Mouse (Mus musculus) cerebellum, adult 2 months (tissue): ENCODE results near the gene Hoxa4. TPM values are rescaled to one million over a fixed set of nuclear protein-coding genes. Genes with fewer than 3 reads are reported as not detected.

Experiments
- DNase-seq, 2 experiments: peaks; one replicate each; pipeline ENCODE4 v3.0.0; 2021
- H3K27ac ChIP-seq: fragments of 200-500 bp; 2 replicates; pipeline ENCODE4 v1.5.1; 2012; ENCODE audit warnings: low read length, control low read depth, inconsistent platforms; ENCODE audit not compliant: insufficient read depth
- H3K27me3 ChIP-seq: fragments of 200-500 bp; 2 replicates; pipeline ENCODE4 v1.6.1; 2012; ENCODE audit warnings: inconsistent platforms, mild to moderate bottlenecking, low read length, moderate library complexity; ENCODE audit not compliant: control insufficient read depth, insufficient read depth
- H3K4me1 ChIP-seq: fragments of 200-500 bp; 2 replicates; pipeline ENCODE4 v1.6.1; 2011; ENCODE audit warnings: low read length; ENCODE audit not compliant: control insufficient read depth, insufficient read depth
- H3K4me3 ChIP-seq: fragments of 200-500 bp; replicated peaks from 2 replicates; pipeline ENCODE3; 2011; ENCODE audit warnings: mild to moderate bottlenecking, low read depth, low read length, control low read depth; ENCODE audit not compliant: insufficient read depth
- CTCF ChIP-seq: fragments of 200-500 bp; IDR thresholded peaks from 2 replicates; pipeline ENCODE4 v1.5.1; 2011; ENCODE audit warnings: low read depth, mild to moderate bottlenecking, control low read depth, low read length, moderate library complexity, borderline replicate concordance; ENCODE audit not compliant: insufficient read depth
- POLR2A ChIP-seq: fragments of 200-500 bp; IDR thresholded peaks from 2 replicates; pipeline ENCODE4 v1.6.1; 2011; ENCODE audit warnings: low read length, control low read depth, borderline replicate concordance; ENCODE audit not compliant: insufficient read depth
- WGBS: fragments of 180-500 bp; shearing (Covaris S2); methylation state at CpG from one replicate; pipeline ENCODE4 v1.1.7; 2018; 5-methylcytosine and 5-hydroxymethylcytosine counted together
- polyA plus RNA-seq: library from polyadenylated mRNA; depleted of rRNA; stranded (reverse); fragments of >200 nt; gene quantifications from 2 replicates; pipeline ENCODE4 v1.2.3, GENCODE M21; 2012

The Hoxa4 gene
- polyA plus RNA-seq, 1 experiment: 5.1 TPM

DNA sequence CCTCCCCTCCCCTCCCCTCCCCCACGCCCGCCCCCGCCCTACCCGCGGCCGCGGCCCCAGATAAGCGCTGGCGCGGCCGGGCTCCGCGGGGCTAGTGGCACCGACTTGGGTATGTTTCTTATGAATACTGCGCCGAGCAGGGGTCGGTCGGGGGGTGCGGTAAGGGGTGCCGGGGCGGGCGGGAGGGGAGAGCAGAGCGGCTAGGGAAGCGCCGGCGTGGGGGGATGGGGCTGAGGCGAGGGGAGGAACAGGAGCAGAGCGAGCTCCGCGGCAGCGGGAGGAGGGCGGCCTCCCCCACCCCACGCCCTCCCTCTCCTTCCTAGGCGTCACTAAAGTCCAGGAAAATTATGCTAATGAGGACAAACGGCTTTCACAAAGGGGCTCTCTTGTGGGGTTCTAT, 15.7 kb downstream of the Hoxa4 start:
- no peak for DNase-seq
- Histone ChIP-seq H3K27ac (no peak overlapping the region), H3K27me3 (peaks cover 11% of the 10 kb centered on the region; the same call in 1 of the 2 replicates), H3K4me3 (no peak overlapping the region), H3K4me1 (no peaks in the 10 kb centered on the region)
- TF ChIP-seq POLR2A: no peak
- no peak for TF ChIP-seq CTCF
- WGBS: under 1% methylated on average over 16 of the region's 35 CpGs

DNA sequence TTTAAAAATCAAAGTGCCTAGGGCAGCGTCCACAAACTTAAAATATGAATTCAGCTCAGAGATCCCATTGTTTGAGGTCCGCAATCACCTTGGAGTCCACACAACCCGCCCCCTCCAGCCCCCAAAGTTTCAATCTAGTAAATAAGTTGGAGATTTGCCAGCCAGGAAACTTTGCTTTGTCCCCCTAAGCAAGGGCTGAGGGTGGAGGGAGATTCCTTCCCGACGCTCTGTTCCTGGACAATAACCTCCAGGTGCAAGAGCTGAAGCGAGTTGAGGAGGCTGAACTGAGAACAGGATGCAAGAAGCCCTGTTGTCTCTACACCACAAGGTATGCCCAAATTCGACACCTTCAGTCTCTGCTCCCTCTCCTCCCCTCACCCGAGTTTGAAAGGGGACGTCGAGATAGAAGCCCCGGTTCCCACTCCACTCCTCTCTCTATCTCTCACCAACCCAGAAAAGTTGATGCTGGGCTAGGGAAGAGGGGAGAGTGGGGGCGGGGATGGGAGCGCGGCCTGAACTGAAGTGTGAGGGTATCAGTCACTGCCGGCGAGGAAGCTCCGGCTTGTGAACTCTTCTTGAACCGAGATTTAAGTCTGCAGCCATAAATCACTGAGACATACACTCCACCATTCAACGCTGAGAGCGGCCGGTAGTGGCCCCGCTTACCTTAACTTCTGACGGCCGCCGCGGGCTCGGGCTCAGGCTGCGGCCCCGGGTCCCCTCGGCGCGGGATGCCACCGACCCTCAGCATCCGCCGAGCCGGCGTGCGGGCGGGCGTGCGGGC, 16.4 kb downstream of the Hoxa4 start:
- no peak for TF ChIP-seq CTCF
- TF ChIP-seq POLR2A: no peak
- Histone ChIP-seq H3K27ac (no peak overlapping the region), H3K27me3 (peaks cover 10% of the 10 kb centered on the region; the same call in 1 of the 2 replicates), H3K4me3 (no peak overlapping the region), H3K4me1 (no peaks in the 10 kb centered on the region)
- WGBS: under 1% methylated on average over 41 of the region's 41 CpGs
- DNase-seq: no peak

DNA sequence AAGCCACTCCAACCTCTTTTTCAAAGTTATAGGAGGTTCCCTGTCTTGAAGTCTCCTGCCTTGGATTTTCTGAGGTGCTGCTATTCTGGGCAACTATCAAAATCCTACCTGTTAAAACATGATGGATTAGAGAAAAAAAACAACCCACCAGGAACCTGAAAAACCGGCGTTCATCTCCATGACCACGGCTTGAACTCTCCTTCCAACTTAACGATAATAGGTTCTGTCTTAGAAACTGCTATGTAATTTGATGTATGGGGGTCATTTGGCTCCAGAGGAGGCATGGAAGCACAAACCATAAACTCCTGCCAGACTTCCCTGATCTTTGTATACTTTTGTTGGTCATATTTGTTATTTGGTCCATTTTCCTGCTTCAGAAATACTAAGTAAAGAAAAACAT, 17.9 kb downstream of the Hoxa4 start:
- H3K27me3 ChIP-seq: peaks cover 11% of the 10 kb centered on the region; the same call in 1 of the 2 replicates
- TF ChIP-seq CTCF (no peak), POLR2A (no peak)

DNA sequence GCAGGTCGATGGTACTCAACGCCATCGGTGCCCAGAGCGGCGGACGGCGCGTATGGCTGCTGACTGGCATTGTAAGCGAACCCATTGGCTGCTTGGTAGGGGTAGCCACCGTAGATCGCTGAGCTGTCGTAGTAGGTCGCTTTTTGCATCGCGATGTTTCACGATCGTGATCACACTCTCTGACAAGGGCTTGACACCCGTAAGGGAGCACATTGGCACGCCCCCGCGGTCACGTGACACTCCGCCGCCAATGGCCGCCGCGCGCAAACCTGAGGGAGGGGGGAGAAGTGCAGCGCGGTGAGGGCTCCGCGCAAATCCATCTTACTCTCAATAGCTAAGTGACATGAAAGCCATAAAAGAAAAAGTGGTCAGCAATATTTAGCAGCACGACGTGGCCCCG, 19.1 kb downstream of the Hoxa4 start:
- no peak overlapping the region for H3K4me3 ChIP-seq
- H3K27me3 ChIP-seq: peaks cover 12% of the 10 kb centered on the region; the same call in 1 of the 2 replicates
- TF ChIP-seq POLR2A (no peak), CTCF (no peak)

More for the DNA sequence above, 17.9 kb downstream of the Hoxa4 start:
- H3K4me3 ChIP-seq: no peak overlapping the region
- H3K4me1 ChIP-seq: no peaks in the 10 kb centered on the region
- no peak overlapping the region for H3K27ac ChIP-seq
- 8% methylated on average over 4 of the region's 4 CpGs for WGBS
- DNase-seq: no peak

DNA sequence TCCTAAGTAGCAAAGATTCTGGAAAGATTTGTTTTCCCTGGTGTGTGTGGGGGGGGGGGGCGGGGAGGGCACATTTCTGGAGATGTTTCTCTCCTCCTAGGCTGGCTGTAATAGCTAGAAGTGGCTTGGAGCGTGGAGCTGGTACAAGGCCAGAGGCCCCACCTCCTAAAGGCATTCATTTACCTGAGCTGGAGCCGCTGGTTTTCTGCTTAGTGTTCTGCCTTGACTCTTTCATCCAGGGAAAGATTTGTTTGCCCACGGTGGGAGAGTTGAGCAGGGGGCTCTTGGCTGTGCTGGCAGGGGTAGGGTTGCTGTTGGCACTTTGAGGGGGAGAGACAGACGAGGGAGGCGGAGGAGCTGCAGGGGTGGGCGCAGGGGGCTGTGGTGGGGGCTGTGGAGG, 19.6 kb downstream of the Hoxa4 start:
- WGBS: 11% methylated on average over 7 of the region's 7 CpGs
- Histone ChIP-seq H3K4me1 (no peaks in the 10 kb centered on the region), H3K27ac (no peak overlapping the region), H3K4me3 (no peak overlapping the region), H3K27me3 (peaks cover 12% of the 10 kb centered on the region; the same call in 1 of the 2 replicates)
- no peak for DNase-seq
- TF ChIP-seq CTCF (no peak), POLR2A (no peak)

More for the DNA sequence above, 19.1 kb downstream of the Hoxa4 start:
- Histone ChIP-seq H3K27ac (no peak overlapping the region), H3K4me1 (no peaks in the 10 kb centered on the region)
- no peak for DNase-seq
- 1% methylated on average over 35 of the region's 35 CpGs for WGBS

DNA sequence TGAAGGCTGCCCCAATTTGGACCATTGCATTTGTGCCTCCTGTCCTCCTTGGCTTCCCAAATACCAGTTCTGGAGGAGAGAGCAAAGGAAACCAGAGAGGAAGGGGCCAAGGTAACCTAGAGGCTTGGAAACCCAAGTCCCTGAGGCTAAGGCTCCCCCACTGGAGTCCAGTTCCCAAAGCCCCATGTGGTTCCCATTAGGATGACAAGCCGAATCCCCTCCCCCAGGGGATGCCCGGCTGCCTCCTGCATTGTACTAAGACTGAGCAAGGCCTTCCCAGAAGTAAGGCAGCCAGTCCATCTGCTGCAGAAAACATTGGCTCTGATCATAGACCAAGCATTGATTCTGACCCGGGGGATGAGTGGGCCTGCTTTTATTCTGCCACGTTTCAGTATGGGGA, 20.2 kb downstream of the Hoxa4 start:
- TF ChIP-seq CTCF: no peak
- TF ChIP-seq POLR2A: no peak
- H3K27ac ChIP-seq: no peak overlapping the region

DNA sequence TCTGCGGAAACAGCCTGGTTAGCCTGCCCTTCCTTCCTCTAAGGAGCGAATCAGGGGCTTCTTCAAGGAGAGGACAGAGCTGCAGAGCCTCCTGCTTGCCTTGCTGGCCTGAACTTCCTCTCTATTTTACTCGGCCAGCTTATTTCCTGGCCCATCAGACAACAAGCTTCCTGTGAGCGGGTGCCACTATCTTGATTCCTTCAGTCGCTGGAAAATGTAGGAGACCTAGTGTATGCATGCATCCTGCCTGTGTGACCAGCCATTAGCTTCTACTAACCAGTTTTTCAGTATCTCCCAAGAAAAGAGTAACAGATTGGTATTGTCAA, 20.7 kb downstream of the Hoxa4 start:
- WGBS: 11% methylated on average over 5 of the region's 5 CpGs
- Histone ChIP-seq H3K27ac (no peak overlapping the region), H3K27me3 (peaks cover 11% of the 10 kb centered on the region; the same call in 1 of the 2 replicates), H3K4me3 (no peak overlapping the region), H3K4me1 (no peaks in the 10 kb centered on the region)
- TF ChIP-seq CTCF: no peak
- no peak for DNase-seq

More for the DNA sequence above, 20.2 kb downstream of the Hoxa4 start:
- no peak overlapping the region for H3K4me3 ChIP-seq
- H3K4me1 ChIP-seq: no peaks in the 10 kb centered on the region
- peaks cover 12% of the 10 kb centered on the region; the same call in 1 of the 2 replicates for H3K27me3 ChIP-seq
- WGBS: 4% methylated on average over 4 of the region's 4 CpGs
- DNase-seq: no peak

DNA sequence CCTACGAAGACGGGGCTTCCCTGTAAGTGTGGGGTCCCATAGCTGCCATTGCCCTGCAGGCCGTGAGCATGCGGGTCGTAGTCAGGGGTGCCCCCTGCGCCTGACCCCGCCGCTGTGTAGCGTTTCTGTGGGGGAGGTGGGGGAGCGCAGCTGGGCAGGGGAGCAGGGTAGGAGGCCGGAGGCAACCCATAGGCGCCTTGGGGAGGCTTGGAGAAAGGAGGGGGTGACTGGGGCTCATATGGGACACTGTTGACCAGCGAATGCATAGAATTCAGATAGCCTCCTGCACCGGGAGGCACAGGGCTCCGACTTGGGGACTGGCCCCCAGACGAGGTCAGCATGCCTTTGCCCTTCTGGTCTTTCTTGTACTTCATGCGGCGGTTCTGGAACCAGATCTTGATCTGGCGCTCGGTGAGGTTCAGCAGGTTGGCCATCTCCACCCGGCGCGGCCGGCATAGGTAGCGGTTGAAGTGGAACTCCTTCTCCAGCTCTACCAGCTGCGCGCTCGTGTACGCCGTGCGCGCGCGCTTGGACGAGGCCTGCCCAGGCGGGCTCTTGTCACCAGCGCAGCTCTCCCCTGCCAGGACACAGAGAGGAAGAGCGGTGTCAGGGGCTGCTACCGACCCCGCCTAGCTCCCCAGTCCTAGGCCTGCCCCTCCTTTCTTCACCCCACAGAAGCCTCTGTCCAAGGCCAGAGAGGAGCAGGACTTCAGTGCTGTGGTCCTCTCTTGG, 21.2 kb downstream of the Hoxa4 start:
- no peak overlapping the region for H3K4me3 ChIP-seq
- peaks cover 11% of the 10 kb centered on the region; the same call in 1 of the 2 replicates for H3K27me3 ChIP-seq
- no peak for DNase-seq
- no peak for TF ChIP-seq CTCF
- no peak for TF ChIP-seq POLR2A
- H3K27ac ChIP-seq: no peak overlapping the region
- 4% methylated on average over 40 of the region's 40 CpGs for WGBS
- no peaks in the 10 kb centered on the region for H3K4me1 ChIP-seq
